Mouse (Mus musculus) common myeloid progenitor, adult 5-6 weeks (primary cell): ENCODE results near the gene Uap1l1. TPM values are rescaled to one million over a fixed set of nuclear protein-coding genes. Genes with fewer than 3 reads are reported as not detected.

Experiments used
- ATAC-seq: replicated peaks from 2 replicates; pipeline ENCODE4 v1.8.0; 2016; ENCODE audit warnings: low read depth, mild to moderate bottlenecking, moderate TSS enrichment, inconsistent platforms; ENCODE audit not compliant: poor library complexity, severe bottlenecking
- total RNA-seq: library from RNA; stranded (forward); fragments of 200-1000, 187-1606 nt; gene quantifications from 2 replicates; pipeline ENCODE4 v1.2.3, GENCODE M21; 2017

Gene Uap1l1
- total RNA-seq, 1 experiment from 2014 or later = 8.5 TPM

DNA sequence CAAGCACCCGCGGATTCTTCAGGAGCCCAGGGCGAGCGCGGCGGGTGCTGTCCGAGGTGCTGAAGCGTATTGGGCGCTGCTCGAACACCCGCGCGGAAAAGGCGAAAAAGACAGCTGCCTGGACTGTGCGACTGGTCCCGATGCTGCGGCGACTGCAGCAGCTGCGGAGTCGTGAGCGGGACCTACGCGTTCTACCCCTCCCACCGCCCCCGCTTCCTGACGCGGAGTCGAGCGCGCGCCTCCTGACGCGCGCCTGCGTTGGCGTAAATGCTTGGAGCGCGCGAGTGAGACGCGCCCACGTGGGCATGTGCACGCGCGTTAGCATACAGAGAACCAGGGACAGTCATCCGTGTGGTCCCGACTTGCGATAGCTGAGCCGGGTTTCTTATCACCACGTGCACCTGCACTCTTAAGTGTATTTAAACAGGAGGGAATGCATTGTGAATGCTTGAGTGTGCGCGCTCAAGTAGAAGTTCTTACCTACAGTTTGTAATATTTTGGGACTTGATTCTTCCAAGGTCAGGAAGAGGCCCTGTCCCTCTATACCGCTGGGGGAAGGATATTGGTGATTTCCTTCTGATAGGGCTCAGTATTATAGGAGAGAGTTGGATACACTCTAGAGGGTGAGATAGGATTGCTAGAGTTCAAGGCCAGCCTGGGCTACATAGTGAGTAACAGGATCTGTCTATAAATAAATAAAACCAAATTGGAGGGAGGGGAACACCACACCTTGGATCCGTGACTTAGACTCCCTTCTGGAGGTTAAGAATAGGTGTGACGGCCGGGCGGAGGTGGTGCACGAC is 46.3 kb downstream of the Uap1l1 start, which contains the start of gene Grin1:
Grin1 (minus strand) TSS at position 217 of the 803 bp plus-strand sequence.
- ATAC-seq = peak; percentile 87

DNA sequence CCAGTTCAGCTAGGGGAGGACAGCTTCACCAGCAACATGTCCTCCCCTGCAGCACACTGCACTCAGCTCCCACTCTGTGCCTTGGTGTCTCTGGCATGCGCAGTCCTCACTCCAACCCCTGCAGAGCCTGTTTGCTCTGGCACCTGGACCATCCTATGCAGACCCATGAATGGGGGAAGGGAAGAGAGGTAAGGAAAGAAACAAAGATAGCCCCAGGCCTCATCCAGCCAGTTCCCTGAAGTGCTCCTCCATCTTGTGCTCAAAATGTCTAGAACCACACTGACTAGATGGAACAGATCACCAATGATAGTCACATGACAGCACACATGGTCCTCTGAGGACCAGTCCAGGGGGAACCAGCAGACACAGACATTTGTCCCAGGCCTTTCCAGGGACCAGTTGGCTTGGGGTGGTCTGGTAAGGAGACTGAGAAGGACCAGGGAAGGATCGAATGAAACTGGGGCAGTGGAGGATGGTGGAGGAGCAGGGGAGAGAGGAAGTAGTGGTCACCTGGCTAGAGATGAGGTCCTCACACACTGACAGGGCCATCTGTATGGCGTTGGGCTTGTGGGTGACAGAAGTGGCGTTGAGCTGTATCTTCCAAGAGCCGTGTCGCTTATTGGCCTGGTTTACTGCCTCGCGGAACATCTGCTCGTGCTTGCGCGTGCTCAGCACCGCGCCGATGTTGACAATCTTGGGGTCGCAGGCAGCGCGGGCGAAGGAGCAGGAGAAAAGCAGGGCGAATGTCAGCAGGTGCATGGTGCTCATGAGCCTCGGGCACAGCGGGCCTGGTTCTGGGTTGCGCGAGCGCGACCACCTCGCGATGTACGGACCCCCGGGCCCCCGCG is 47.1 kb downstream of the Uap1l1 start:
- peak; percentile 10; the same call in 1 of the 2 replicates for ATAC-seq

DNA sequence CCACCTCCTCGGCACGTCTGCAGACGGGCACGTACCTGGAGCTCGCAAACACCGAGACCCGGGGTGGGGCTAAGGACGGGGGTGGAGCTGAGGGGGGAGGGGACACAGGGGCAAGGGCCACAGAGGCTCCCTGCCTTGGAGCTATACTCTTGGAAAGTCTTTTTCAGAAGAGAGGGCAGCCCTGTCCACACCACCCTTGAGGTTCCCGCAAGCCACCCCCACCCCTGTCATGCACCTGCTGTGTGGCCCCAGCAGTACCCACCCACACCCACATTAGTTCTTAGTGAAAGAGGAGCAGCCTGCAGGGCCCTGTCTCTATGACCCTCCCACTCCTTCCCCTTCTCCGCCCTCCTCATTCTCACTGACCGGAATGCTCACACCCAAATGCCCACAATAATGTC is 54.0 kb downstream of the Uap1l1 start:
- no peak for ATAC-seq

DNA sequence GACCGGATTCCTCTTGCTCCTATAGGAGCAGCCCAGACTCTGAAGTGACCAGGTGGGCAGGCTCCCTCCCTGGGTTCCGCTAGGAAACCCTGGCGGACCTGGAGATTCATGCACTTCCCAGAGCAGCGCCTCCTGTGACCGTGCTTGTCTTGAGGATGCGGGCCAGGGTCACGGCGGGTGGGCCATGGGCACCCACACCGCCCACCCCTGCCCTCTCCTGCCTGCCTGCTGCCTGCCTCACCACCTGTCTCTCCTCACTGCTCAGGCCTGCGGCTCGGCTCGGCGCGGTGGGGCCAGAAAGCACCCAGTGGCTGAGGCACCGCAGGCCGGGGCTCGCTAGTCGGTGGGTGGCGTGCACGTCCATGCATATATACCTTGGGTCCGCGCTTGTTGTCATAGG is 54.5 kb downstream of the Uap1l1 start:
- peak; percentile 33; the same call in 1 of the 2 replicates for ATAC-seq

DNA sequence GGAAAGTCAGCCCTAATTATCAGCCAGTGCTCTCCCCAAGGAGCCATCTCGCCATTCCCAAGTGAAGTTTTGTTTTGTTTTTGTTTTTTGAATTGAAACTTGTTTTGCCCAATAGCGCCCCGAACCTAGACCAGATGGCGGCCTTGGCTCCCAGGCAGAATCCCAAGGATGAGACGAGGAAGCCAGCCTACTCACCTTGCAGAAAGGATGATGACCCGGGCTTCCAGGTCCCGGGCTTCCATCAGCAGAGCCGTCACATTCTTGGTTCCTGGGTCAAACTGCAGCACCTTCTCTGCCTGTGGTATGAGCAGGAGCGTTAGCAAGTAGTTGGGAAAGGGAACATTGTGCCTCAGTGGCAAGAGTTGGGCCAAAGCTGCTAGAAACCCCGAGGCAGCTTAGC is 55.3 kb downstream of the Uap1l1 start:
- ATAC-seq = no peak

Other genes starting within 250 kb of the Uap1l1 start
- 0.39 and 2.2 TPM in 2 replicates for gene Nrarp, start 184.9 kb downstream of the Uap1l1 start, total RNA-seq
- 15.7 and 18.1 TPM in 2 replicates for gene Tor4a, start 168.8 kb downstream of the Uap1l1 start, total RNA-seq
- gene Nelfb, start 154.2 kb downstream of the Uap1l1 start, total RNA-seq = 28.8 and 47.4 TPM in 2 replicates
- not detected in 2 replicates for gene Stpg3, start 151.0 kb downstream of the Uap1l1 start, total RNA-seq
- gene Fam166a, start 146.9 kb downstream of the Uap1l1 start, total RNA-seq = not detected in 2 replicates
- 486 and 513 TPM in 2 replicates for gene Tubb4b, start 141.0 kb downstream of the Uap1l1 start, total RNA-seq
- not detected in 2 replicates for gene Slc34a3, start 131.3 kb downstream of the Uap1l1 start, total RNA-seq
- not detected in 2 replicates for gene Rnf224, start 128.9 kb downstream of the Uap1l1 start, total RNA-seq
- 0.37 and 0.82 TPM in 2 replicates for gene Rnf208, start 123.4 kb downstream of the Uap1l1 start, total RNA-seq
- not detected in 2 replicates for gene Cysrt1, start 123.2 kb downstream of the Uap1l1 start, total RNA-seq
- gene AL732309.1, start 118.8 kb downstream of the Uap1l1 start, total RNA-seq = 0.50 and 0.87 TPM in 2 replicates
- gene Tmem203, start 110.2 kb downstream of the Uap1l1 start, total RNA-seq = 11.3 and 13.0 TPM in 2 replicates
- 12.4 and 17.0 TPM in 2 replicates for gene Tprn, start 103.1 kb downstream of the Uap1l1 start, total RNA-seq
- 65.1 and 73.3 TPM in 2 replicates for gene Ssna1, start 93.2 kb downstream of the Uap1l1 start, total RNA-seq
- gene Anapc2, start 93.2 kb downstream of the Uap1l1 start, total RNA-seq = 35.1 and 53.1 TPM in 2 replicates
- not detected in 2 replicates for gene Tmem210, start 77.5 kb downstream of the Uap1l1 start, total RNA-seq
- not detected in 2 replicates for gene Lrrc26, start 75.8 kb downstream of the Uap1l1 start, total RNA-seq
- not detected in 2 replicates for gene Grin1, start 46.5 kb downstream of the Uap1l1 start, total RNA-seq
- gene Man1b1, start 33.3 kb downstream of the Uap1l1 start, total RNA-seq = 40.8 and 41.3 TPM in 2 replicates
- 13.3 and 19.2 TPM in 2 replicates for gene Dpp7, start 9.3 kb downstream of the Uap1l1 start, total RNA-seq
- gene Sapcd2, start 6.6 kb upstream of the Uap1l1 start, total RNA-seq = 15.1 and 17.4 TPM in 2 replicates
- not detected in 2 replicates for gene Entpd2, start 30.2 kb upstream of the Uap1l1 start, total RNA-seq
- 0.64 TPM in 1 of 2 replicates, not detected in the other for gene Npdc1, start 33.7 kb upstream of the Uap1l1 start, total RNA-seq
- 23.5 and 27.8 TPM in 2 replicates for gene Fut7, start 57.6 kb upstream of the Uap1l1 start, total RNA-seq
- 31.5 and 49.9 TPM in 2 replicates for gene Abca2, start 63.0 kb upstream of the Uap1l1 start, total RNA-seq
- not detected in 2 replicates for gene Clic3, start 91.2 kb upstream of the Uap1l1 start, total RNA-seq
- 19.8 and 29.1 TPM in 2 replicates for gene Paxx, start 95.4 kb upstream of the Uap1l1 start, total RNA-seq
- 4.1 TPM in 1 of 2 replicates, not detected in the other for gene Ptgds, start 104.4 kb upstream of the Uap1l1 start, total RNA-seq
- gene Lcn12, start 128.2 kb upstream of the Uap1l1 start, total RNA-seq = not detected in 2 replicates
- 16.6 and 21.4 TPM in 2 replicates for gene Fbxw5, start 135.1 kb upstream of the Uap1l1 start, total RNA-seq
- 0.19 and 2.7 TPM in 2 replicates for gene C8g, start 136.0 kb upstream of the Uap1l1 start, total RNA-seq
- gene Traf2, start 181.3 kb upstream of the Uap1l1 start, total RNA-seq = 11.5 and 15.8 TPM in 2 replicates
- 57.2 and 84.7 TPM in 2 replicates for gene Edf1, start 192.2 kb upstream of the Uap1l1 start, total RNA-seq
- gene Mamdc4, start 209.2 kb upstream of the Uap1l1 start, total RNA-seq = 3.4 TPM in 1 of 2 replicates, not detected in the other
- 33.5 and 40.8 TPM in 2 replicates for gene Phpt1, start 209.5 kb upstream of the Uap1l1 start, total RNA-seq
- 0.55 TPM in 1 of 2 replicates, not detected in the other for gene Ajm1, start 216.1 kb upstream of the Uap1l1 start, total RNA-seq
- gene Rabl6, start 242.8 kb upstream of the Uap1l1 start, total RNA-seq = 78.2 and 83.9 TPM in 2 replicates